Mouse (Mus musculus) kidney, adult 2 months (tissue): ENCODE measurements at regions not wholly inside any gene's neighbourhood (a gene's known extent, or its start where the extent isn't known, plus 50 kb on each side); places are given as distances from the start of the nearest gene placed in this dataset.

Source experiments
- DNase-seq: peaks from one replicate; pipeline ENCODE4 v3.0.0; 2021
- H3K27ac ChIP-seq: fragments of 200-500 bp; 2 replicates; pipeline ENCODE4 v1.5.1; 2012; ENCODE audit warnings: low read depth, low read length, control low read depth, inconsistent platforms; ENCODE audit not compliant: insufficient read depth
- H3K27me3 ChIP-seq: fragments of 200-500 bp; replicated peaks from 2 replicates; pipeline ENCODE4 v1.6.1; 2012; ENCODE audit warnings: mild to moderate bottlenecking, moderate library complexity, low read length, inconsistent platforms; ENCODE audit not compliant: control insufficient read depth, insufficient read depth
- H3K36me3 ChIP-seq: fragments of 200-500 bp; 2 replicates; pipeline ENCODE4 v1.6.1; 2012; ENCODE audit warnings: mild to moderate bottlenecking, moderate library complexity, low read length, inconsistent platforms; ENCODE audit not compliant: control insufficient read depth, insufficient read depth
- H3K4me1 ChIP-seq: fragments of 200-500 bp; 2 replicates; pipeline ENCODE4 v1.6.1; 2011; ENCODE audit warnings: low read length; ENCODE audit not compliant: control insufficient read depth, insufficient read depth
- H3K4me3 ChIP-seq: fragments of 200-500 bp; 2 replicates; pipeline ENCODE4 v1.5.1; 2011; ENCODE audit warnings: mild to moderate bottlenecking, low read depth, low read length, control low read depth; ENCODE audit not compliant: insufficient read depth
- CTCF ChIP-seq: fragments of 200-500 bp; conservative IDR thresholded peaks from 2 replicates; pipeline ENCODE4 v1.5.1; 2011; ENCODE audit warnings: low read depth, mild to moderate bottlenecking, control low read depth, low read length, moderate library complexity, mixed read lengths; ENCODE audit not compliant: insufficient read depth, insufficient read length
- POLR2A ChIP-seq: fragments of 200-500 bp; IDR thresholded peaks from one replicate; pipeline ENCODE4 v1.6.1; 2011; ENCODE audit warnings: low read depth, low read length, control low read depth
- WGBS: fragments of 180-500 bp; shearing (Covaris S2); methylation state at CpG from one replicate; pipeline ENCODE4 v1.1.7; 2018; 5-methylcytosine and 5-hydroxymethylcytosine counted together

- no peak overlapping the region for H3K27ac ChIP-seq
- H3K36me3 ChIP-seq, result no peaks in the 10 kb centered on the region
- TF ChIP-seq CTCF, result no peak
- H3K4me1 ChIP-seq, result no peaks in the 10 kb centered on the region; the same call in 1 of the 2 replicates
- no peak for DNase-seq
- no peak overlapping the region for H3K4me3 ChIP-seq
- no peaks in the 10 kb centered on the region for H3K27me3 ChIP-seq
- WGBS, result 76% methylated on average over 17 of the region's 17 CpGs
These were observed 183.0 kb upstream of the Pmfbp1 start for GRCm38 (mm10) chr8:109310670-109311386.

- Histone ChIP-seq H3K27ac (no peak overlapping the region), H3K36me3 (no peaks in the 10 kb centered on the region), H3K4me1 (no peaks in the 10 kb centered on the region; the same call in 1 of the 2 replicates), H3K4me3 (no peak overlapping the region), H3K27me3 (no peaks in the 10 kb centered on the region)
- 35% methylated on average over 17 of the region's 17 CpGs for WGBS
- no peak for DNase-seq
- TF ChIP-seq CTCF (no peak), POLR2A (no peak)
These were observed 182.2 kb upstream of the Pmfbp1 start for GRCm38 (mm10) chr8:109311484-109312210.

- Histone ChIP-seq H3K27ac (no peak overlapping the region), H3K4me1 (no peaks in the 10 kb centered on the region; the same call in 1 of the 2 replicates), H3K27me3 (no peaks in the 10 kb centered on the region; the same call in 1 of the 2 replicates), H3K4me3 (no peak overlapping the region), H3K36me3 (no peaks in the 10 kb centered on the region)
- no peak for TF ChIP-seq CTCF
- no peak for TF ChIP-seq POLR2A
- DNase-seq, result no peak
- WGBS, result 26% methylated on average over 8 of the region's 8 CpGs
These were observed 181.1 kb upstream of the Pmfbp1 start for GRCm38 (mm10) chr8:109312731-109313130.

GRCm38 (mm10) chr8:109320955-109321354 lies 172.9 kb upstream of the Pmfbp1 start:
- Histone ChIP-seq H3K4me3 (no peak overlapping the region), H3K4me1 (no peaks in the 10 kb centered on the region), H3K27me3 (no peaks in the 10 kb centered on the region; the same call in 1 of the 2 replicates), H3K27ac (no peak overlapping the region), H3K36me3 (no peaks in the 10 kb centered on the region)
- WGBS, result 64% methylated on average over 11 of the region's 11 CpGs
- TF ChIP-seq CTCF, result no peak
- no peak for TF ChIP-seq POLR2A
- no peak for DNase-seq

- whole genome bisulfite sequencing, result 90% methylated on average over 2 of the region's 2 CpGs
- Histone ChIP-seq H3K4me1 (no peaks in the 10 kb centered on the region), H3K27ac (no peak overlapping the region), H3K27me3 (no peaks in the 10 kb centered on the region), H3K4me3 (no peak overlapping the region), H3K36me3 (no peaks in the 10 kb centered on the region)
- no peak for TF ChIP-seq POLR2A
- TF ChIP-seq CTCF, result no peak
- DNase-seq, result no peak
These were observed 170.5 kb upstream of the Pmfbp1 start for GRCm38 (mm10) chr8:109323351-109323750.

- no peak overlapping the region for H3K4me3 ChIP-seq
- 93% methylated on average over 9 of the region's 9 CpGs for WGBS
- no peaks in the 10 kb centered on the region for H3K4me1 ChIP-seq
- no peaks in the 10 kb centered on the region for H3K27me3 ChIP-seq
- DNase-seq, result no peak
- TF ChIP-seq POLR2A (no peak), CTCF (no peak)
- H3K27ac ChIP-seq, result no peak overlapping the region
- no peaks in the 10 kb centered on the region for H3K36me3 ChIP-seq
These were observed 169.6 kb upstream of the Pmfbp1 start for GRCm38 (mm10) chr8:109324241-109324640.

- DNase-seq, result no peak
- Histone ChIP-seq H3K4me1 (no peaks in the 10 kb centered on the region), H3K36me3 (no peaks in the 10 kb centered on the region), H3K4me3 (no peak overlapping the region), H3K27me3 (no peaks in the 10 kb centered on the region), H3K27ac (no peak overlapping the region)
- WGBS, result 50% methylated on average over 7 of the region's 7 CpGs
- TF ChIP-seq POLR2A (no peak), CTCF (no peak)
These were observed 157.6 kb upstream of the Pmfbp1 start for GRCm38 (mm10) chr8:109336203-109336602.
